Mouse (Mus musculus) cerebellum, postnatal 10 days (tissue): ENCODE measurements at regions not wholly inside any gene's neighbourhood (a gene's known extent, or its start where the extent isn't known, plus 50 kb on each side); places are given as distances from the start of the nearest gene placed in this dataset.
A peak's percentile ranks its signal among the peaks of the same experiment; 100 is the strongest.
"Not testable (repeated sequence)": the region's sequence is repeated elsewhere in the genome, so short reads cannot be mapped to it uniquely, and the experiment has no call there.

Source experiments
- DNase-seq, 2 experiments: peaks; one replicate each; pipeline ENCODE4 v3.0.0; 2021; ENCODE audit warnings: mixed read lengths in 2 of 2

GRCm38 (mm10) chr12:62631888-62632490 lies 1109.0 kb downstream of the Lrfn5 start:
- peak; percentile 48 to 69 for DNase-seq

DNA sequence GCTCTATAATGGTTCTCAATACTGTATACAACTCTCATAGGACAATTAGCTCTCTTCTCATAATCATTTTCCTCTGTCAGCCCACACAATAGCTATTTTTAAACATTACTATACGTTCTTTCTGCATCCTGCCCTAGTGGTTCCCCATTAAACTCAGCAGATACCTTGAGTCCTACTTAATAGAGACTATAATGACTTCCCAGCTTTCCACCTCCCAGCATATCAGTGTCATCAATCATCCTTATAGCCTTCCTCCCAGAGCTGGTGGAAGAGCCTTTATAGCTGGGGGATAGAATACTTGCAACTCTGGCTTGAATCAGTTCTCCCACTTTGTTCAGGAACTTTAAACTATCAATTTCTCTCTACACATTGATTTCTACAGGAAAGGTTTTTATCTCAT lies 1141.7 kb downstream of the Lrfn5 start:
- no peak for DNase-seq

- DNase-seq, result not testable (repeated sequence)
These were observed 1184.2 kb downstream of the Lrfn5 start for GRCm38 (mm10) chr12:62707198-62707597.
